Mouse (Mus musculus) right cerebral cortex, postnatal 14 days (tissue): Measurements from ENCODE around the gene Bach2.

Experiments
- DNase-seq: peaks from one replicate; pipeline ENCODE4 v3.0.0; 2022

Bach2 gene

DNA sequence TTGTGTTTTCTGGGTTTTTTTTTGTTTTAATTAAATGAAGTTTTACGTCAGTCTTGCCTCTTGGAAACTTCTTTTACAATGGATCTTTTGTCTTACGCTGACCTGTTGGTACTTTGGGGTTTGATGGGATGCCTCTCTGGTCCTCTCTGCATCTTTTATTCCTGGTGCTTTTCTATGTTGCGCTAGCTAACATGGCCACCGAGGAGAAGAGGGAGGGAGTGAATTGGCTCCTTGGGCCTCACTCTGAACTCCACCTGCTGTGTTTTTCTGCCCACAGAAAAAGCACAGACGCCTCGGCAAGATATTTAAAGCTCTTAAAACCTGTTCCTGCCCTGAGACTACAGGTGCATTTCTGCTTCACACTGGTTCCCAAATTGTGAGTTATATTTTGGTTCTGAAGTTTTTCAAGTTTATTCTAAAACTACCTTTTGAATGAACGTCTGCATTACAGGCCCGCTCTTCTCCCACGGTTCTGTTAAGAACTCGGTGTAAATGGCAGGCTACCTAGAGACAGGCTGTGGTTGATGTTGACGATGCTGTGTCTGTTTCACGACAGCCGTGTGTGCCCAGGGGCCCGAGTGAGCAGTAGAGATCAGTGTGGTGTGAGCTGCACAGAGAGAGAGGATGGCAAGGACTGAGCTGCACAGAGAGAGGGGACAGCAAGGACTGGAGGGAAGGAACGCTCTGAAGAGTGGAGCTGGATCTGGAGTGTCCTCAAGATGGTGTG is 13.5 kb downstream of the Bach2 start:
- no peak for DNase-seq

DNA sequence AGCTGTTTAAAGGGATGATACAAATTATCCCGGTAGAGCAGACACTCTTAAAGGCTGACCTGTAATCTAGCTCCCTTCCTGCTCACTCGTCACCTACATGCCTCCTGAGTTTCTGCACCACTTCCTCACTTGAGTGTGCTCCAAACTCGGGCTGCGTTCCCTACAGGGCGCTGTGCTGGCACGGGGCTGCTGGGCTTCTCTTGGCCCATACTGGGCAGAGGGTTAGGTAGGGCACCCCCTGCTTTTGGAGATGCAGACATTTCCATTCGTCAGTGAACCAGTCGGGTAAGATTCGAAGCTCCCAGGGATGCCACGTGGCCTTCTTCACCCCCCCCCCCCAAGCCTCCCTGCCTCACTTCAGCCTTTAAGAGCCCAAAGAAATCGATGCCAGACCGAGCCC is 19.1 kb downstream of the Bach2 start:
- DNase-seq = no peak

DNA sequence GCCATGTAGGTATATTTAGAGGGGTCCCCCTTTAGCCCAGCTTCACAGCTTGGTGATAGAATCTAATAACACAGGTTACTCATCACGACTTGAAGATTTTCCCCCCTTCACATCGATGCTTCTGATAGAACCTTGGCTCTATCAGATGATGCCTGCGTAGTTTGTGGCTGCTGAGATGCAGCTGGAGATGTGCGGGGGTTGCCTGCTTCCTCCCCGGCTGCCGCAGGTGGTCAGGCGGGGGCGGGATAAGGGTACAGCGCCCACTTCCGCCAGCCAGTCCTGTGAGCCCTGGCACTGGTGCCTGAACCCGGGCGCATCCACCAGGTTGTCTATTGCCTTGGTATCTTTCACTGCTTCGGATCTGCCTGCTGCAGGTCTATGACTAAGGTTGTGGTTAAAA is 19.5 kb downstream of the Bach2 start:
- no peak for DNase-seq

DNA sequence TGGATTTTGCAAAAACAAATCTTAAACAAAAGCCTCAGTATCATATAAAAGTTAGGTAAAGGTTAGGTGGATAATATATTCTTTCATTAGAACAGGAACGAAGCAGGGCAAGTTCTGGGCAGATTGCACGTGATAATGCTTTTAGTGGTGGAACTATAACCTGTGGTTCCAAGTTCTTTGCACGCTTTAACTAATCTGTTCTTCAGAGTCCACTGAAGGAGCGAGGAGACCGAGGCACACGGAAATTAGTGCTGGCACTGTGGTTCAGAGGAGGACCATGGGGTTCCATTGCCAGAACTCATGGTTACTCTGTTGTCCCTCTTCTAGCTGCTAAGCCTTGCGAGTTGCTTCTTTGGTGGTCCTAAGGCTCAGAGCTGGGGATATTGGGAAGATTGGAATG is 20.0 kb downstream of the Bach2 start:
- no peak for DNase-seq

DNA sequence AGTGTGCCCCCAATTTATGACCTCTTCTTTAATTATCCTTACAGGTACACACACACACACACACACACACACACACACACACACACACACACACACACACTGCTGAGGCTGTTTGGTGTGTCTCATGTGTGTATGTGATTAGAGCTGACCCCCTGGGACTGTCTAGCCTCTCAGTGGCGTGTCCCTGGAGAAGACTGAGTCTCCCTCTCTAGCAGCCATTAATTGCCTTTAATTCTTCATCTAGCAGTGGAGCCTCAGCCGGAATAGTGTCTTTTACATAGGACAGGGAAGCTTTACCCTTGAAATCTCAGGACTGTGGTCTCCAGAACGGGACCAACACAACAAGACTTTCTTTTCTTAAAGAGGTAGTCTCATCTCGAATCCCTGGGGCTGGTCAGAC is 22.3 kb downstream of the Bach2 start:
- DNase-seq = no peak

DNA sequence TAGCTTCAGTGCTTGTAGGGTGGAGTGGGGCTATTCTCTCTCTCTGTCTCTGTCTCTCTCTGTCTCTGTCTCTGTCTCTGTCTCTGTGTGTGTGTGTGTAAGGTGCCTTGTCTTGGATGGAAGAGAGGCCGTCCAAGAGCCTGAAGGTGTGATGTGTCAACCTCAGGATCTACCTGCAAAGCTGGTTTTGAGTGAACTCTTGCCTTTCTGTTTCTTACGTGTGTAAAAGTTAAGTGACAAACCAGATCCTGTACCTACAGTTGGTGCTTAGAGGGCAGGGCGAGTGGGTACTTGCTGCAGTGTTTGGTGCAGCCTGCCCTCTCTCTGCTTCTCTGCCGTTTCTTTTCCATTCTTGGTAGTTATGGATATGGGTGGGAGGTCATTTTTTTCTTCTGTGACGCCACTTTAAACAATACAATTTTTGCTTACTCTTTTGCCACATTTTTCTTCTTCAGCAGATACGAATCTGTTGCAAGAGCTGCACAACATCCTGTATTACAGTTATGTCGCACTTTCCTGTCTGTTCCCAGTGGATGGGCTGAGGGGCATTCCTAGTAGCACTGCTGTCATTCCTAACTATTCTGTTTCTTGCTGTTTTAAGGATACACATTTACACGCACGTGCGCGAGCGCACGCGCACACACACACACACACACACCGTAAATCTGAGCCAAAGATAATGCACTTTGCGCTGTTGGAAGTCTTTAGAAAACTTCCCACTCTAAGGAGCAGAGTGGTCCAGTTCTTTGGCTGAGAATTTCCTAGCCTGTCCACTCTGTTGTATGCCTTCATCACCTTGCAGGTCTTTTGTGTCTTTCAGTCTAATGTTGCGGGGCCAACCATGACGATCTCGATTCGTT is 24.5 kb downstream of the Bach2 start:
- no peak for DNase-seq

DNA sequence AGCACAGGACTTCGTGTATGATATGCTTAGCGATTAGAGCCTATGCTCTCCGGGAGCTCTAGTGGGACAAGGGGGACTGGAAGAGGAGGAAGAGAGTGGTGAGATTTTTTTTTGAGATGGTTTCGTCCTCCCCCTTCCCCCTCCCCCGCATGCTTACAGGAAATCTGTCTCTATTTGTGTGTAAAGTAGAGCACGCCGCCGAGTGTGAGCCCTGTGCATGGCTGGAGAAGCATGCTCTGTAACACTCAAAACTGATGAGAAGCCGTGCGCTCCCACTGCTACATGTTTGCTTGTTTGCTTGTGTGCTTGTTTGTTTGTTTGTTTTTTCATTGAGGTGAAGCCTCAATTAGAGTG is 25.1 kb downstream of the Bach2 start:
- DNase-seq = no peak

DNA sequence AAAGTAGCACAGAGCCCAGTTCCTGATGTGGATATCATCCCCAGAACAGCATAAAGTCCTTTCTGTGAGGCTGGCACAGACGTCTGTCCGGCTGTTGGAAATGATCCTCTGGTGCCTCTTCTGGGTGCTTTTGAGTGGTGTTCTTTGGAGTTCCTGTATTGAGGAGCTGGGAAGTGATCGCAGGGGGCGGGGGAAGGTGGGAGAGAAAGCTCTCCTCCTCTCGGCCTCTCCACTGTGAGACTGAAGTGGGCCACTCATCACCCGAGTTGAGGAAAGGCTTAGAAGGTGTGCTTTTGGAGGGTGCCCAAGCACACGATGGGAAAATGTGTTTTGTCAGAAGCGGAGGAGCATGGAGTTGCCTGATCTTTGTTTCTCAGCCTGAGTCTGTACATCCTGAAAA is 26.3 kb downstream of the Bach2 start:
- DNase-seq = no peak

DNA sequence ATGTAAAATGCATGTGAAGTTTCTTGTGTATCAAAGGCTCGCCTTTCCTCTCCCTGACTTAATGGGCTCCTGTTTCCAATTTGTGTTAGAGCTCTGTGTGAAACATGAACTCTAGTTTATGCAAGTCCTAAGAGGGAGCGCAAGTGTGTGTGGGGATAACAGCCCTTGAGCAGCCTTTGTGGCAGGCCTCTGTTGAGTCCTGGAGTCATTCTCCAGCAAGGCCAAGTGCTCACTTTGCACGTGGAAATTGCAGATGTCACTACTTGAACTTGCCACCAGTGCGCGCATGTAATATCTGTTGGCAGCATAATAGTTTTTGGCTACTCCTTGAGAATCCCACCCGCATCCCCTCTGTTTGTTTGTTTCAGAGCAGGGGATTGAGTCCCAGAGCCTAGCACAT is 28.1 kb downstream of the Bach2 start:
- DNase-seq = no peak

DNA sequence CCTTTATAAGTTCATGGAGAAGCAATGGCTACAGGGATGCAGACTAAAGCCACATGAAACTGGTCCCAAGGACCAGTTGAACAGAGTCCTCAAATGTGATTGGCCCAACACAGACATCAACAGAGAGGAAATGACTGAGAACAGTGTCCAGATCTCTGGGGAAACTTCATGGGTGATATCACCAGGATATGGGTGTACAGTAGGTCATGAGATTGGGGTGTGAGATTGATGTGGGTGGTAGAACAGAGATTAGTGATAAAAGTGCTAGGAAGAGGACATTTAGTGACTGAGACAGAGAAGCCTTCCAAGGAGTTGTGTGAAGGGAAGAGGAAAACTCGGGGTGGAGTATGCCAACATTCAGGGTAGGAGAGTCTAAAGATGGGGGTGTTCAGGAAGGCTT is 29.4 kb downstream of the Bach2 start:
- no peak for DNase-seq

DNA sequence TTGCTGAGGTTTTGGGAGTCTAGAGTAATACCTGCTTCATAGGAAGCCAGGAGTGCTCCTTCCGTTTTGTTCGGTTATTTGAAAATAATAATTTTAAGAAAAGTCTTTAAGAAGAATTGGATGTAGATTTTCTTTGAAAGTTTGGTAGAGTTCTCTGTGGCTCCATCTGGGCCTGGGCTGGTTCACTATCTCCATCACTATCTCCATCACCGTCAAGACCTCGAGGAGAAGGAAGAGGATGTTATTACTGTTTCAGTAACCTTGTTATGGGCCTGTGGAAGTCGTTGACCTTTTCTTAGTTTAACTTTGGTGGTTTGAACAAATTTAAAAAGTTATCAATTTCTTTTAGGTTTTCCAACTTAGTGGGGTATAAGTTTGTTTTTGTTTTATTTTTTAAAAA is 33.8 kb downstream of the Bach2 start:
- DNase-seq = no peak

DNA sequence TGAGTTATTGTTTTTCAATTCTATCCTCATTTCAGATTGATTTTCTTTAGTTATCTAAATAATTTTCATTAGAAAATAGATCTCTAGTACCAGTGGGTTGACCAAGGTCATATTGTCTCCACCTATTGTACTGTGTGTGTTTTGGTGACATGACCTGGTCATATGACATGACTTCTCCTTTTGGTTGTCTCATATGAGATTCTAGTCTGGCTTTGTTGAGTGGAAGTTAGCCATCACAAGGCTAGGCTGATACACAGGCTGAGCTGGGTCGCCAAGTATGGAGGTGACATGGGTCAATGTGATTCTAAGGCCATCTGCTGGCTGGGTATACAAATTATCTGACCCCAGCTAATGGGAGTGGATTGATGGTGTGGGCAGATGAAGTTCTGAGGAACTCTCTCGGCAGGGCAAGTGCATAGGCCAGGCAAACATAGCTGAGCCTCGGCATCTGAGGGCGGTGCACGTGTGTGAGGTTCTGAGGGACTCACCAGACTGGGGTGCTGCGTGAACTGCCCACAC is 36.2 kb downstream of the Bach2 start:
- no peak for DNase-seq

DNA sequence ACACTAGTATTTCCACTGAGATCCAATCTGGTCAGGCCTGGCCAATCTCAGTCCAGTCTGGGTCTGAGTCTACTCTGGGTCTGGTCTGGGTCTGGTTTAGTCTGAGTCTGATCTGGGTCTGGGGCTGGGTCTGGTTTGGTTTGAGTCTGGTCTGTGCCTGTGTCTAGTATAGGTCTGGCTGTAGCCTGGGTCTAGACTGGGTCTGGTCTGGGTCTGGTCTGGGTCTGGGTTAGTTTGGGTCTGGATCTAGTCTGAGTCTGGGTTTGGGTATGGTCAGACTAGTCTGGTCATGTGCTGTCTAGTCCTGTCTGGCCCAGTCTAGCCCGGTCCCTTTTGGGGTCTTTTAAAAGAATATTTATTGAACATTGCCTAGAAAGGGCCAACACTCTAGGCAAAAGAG is 41.2 kb downstream of the Bach2 start:
- DNase-seq = no peak

DNA sequence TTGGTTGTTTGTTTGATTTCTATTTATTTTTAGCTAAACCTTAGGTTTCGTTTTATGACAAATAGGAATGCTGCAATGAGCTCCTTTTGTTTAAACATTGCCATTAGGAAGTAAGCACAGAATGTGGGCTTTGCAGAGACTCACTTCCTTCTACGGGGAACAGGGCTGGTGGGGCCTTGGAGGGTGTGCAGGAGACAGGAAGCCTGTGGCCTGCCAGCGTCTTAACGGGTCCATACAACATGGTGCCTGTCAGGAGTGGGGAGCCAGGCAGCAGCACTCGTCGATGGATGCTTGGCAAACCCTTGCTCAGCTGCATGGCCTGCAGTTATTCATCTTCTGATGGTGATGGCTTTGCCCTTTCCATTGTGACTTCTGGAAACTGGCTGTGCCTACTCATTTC is 41.8 kb downstream of the Bach2 start:
- no peak for DNase-seq

DNA sequence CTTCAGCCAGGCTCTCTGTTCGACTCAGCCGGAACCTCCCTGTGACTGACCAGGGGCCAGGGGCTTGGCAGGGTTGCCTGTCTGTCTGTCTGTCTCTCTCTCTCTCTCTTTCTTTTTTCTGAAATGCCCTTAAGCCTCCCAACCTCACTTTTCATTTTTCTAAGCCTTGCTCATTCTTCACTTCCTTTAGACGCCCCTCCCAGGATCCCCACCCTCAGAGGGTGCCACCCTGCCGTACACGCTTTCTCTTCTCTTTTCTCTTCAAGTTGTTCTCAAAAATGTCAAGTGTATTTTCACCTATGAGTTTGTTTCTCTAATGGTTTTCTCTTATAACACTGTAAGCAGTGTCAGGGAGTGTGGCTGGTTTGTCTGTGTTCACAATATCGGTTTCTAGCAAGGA is 42.7 kb downstream of the Bach2 start:
- DNase-seq = no peak

DNA sequence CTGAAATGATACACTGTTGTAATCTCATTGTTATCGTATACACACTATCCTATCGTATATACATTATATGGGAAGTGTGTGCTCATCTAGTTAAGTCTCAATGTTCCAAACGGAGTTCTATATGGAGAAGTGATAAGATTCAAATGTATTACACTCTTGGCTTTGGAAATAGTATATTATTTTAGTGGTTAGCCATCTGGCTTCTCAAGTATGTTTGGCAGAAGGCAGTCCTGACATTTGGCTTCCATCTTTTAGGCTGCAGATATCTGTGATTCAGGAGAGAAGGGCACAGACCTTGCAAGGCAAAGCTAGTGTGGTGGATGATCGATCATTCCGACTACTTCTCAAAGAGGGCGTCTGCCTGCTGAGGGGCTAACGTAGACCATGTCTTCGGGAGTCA is 47.8 kb downstream of the Bach2 start:
- no peak for DNase-seq

DNA sequence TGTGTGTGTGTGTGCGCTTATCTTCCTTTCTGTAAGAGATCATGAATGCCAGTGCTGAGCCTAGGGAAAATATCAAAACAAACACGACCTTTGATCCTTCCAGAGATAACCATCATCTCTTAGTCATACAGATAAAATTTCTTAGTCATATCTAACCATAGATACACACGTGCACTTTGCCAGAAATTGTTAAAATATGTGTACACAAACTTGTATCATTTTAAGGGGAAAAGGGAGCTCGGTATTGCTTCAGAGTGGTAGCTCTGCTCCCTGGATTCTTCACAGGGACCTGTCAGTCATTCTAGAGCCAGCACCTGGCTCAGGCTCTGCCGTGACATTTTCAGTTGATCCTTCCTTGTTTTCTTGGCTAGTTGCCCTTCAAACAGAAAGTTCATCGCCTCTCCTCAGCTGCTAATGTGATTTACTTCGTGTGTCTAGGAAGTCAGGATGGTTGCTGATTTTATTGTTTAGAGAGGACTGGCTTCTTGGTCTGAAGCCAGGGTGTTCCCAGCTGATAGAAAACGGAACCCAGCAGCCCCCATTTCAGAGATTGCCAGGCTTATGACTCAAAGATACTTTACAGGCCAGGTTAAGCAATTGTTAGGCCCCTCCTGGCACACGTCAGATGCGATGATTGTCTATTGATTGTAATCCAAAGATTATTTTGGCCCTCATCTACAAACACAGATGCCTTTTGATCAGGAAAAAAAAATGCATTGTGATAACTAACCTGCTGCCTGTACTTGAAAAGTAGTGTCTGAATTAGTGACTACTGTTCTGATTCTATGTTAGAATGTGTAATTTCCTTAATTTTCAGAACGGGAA is 49.6 kb downstream of the Bach2 start:
- DNase-seq = no peak

DNA sequence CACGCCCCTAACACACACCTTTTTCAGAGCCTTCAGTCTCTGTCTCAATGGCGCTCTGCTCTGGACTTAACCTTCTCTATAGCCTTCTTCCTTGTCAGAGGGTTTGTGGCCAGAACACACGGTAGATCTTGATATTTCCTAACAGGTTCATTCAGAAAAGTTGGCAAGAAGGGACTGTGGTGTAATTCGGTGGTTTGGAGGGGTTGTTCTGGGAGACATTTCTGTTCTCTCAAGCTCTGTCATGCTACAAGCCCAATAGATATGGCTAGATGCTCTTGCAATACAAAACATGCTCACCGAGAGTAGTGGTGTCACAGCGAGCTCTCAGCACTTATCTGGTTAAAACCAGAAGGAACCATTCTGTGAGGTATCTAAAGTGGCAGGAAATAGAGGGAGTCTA is 51.2 kb downstream of the Bach2 start:
- DNase-seq = no peak

DNA sequence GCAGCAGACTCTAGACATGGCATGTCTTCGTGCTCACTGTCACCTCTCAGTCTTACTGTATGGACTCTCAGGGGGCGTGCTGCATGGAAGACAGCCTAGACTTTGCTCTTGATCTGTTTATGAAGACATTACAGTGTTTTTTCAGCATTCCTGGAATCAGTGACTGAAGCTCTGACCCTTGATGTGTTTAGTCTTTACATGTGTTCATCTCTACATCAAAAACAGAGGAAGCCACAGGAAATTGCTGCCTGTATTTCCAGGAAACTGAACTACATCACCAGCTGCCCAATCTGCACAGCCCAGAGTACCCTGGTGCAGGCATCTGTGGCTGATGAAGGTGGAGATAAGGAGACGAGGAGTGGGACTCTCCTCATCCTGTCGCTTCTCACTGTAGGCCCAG is 52.8 kb downstream of the Bach2 start:
- DNase-seq = no peak

DNA sequence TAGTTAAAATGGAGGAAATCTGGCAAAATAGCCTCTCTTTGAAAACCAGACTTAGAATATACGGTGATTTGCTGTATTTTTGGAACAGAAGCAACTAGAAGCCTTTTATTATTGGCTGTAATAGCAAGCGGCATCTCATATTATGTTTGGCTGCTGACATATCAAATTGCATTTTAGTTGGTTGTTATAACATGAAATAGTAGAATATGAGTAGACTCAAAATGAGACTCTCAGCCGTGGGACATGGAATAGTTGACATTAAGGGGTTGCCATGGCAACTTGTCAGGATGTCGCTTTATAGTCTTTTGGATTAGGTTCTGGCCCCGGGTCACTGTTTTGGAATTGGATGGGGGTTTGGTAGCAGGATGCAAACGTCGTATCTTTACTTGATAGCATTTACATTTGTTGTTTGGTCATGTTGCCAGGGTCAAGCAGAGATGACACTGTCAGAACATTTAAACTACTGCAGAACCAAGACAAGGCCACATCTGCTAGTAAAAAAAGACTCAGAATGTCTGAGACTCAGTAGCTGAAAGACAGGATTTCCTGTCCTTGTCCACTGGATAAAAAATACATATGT is 55.2 kb downstream of the Bach2 start:
- no peak for DNase-seq

DNA sequence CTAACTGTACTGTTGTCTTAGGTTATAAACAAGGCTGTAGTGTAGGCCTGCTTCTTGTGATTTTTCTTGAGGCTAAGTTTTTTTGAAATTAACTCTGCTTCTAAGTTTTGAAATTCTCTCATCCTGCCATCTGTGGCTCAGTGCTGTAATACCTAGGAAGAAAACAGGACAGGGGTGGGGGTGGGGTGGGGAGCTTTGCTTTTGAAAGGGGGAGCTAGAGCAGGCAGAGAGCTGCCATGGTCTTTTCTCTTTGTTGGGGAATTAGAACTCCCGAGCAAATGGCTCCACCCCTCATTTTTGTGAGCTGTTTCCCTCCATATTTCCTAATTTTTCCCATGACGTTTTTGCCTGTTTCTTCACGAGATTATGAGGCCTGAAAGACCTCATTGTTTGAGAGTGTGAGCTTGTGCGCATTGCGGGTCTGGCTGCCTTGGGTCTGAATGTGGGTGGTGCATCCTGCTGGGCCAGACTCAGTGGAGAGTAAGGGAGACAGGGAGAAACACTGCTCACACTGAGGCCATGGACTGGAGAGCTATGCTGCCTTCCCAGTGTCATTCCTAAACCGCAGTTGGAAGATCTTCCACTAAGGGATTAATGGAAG is 58.6 kb downstream of the Bach2 start:
- DNase-seq = no peak

DNA sequence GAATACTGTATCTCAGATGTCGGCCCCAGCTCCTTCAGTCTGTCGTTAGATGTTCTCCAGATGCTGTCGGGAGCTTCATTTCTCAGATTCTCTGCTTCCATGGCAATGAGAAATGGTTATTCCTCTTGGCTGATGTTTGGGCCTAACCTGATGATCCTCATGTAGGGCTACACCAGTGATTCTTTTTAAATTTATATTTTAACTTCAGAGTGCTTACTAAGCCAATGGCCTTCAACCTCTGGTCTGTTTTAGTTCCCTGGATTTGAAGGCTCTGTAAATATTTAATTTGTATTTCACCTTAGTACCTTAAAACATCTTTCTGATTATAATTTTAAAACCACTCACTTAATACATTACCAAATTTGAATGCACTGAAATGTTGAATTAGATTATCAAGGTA is 60.6 kb downstream of the Bach2 start:
- DNase-seq = no peak

DNA sequence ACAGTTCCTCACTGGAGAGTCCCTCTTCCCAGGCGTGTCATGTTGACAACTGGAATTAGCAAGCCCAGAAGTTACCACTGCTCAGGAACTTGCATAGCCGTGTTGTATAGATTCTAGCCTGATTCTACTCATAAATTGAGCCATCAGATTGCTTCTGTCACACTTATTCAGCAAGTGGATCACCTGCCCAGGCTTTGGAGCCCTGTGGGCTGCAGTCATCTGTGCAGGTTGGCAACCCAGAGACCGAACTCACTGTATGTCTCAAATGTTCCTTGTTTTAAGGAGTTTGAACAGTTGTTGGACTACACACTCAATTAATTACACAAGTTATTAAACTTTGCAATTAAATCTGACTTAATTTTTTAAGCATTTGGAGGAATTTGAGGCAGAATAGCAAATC is 61.4 kb downstream of the Bach2 start:
- DNase-seq = no peak
